In the genomic region with DNA sequence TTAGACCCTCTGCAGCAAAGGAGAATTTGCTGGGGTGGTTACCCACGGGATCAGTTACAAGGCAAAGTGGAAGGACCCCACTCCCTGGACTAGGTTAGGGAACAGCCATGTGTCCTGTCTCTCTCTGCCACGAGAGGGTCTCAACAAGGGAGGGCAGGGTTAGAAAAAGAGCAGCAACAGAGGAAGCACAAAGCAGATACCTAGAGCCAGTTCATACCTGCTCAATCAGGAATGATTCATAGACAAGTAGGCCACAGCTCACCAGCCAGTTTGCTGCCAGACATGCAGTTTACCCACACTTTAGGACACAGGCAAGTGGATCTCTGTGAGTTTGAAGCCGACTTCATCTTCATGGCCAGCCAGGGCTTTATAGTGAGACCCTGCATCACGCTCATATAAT, we compare ENCODE assay signal across 7 mouse cellular contexts.
"Had no signal": no experiment of that assay in that cellular context is flagged by ENCODE, and none has a peak within 500 bp of the region (broad histone marks: within the 10 kb centered on the region; RNA-seq: fewer than 3 reads in every experiment).

No protein-coding gene starts in this region.

- H3K27me3 ChIP-seq: limb, embryonic 12.5 days; liver, embryonic 13.5 days; neural tube, embryonic 15.5 days had no signal

- H3K36me3 ChIP-seq: neural tube, embryonic 15.5 days had no signal

- H3K9me3 ChIP-seq: limb, embryonic 12.5 days; liver, embryonic 13.5 days; neural tube, embryonic 15.5 days had no signal

- DNase-seq: kidney, postnatal 25 days; liver; liver, embryonic 13.5 days; liver, postnatal 0 days; midbrain, embryonic 14.5 days had no signal
